Mouse (Mus musculus) bone marrow macrophage, adult 2 months (primary cell): ENCODE data around the gene Myo16. TPM values are rescaled to one million over a fixed set of nuclear protein-coding genes. Genes with fewer than 3 reads are reported as not detected.

Source experiments
- H3K27ac ChIP-seq: 2 replicates; pipeline ENCODE4 v1.5.1; 2012; ENCODE audit warnings: low read depth, low read length; ENCODE audit not compliant: insufficient read depth
- H3K4me1 ChIP-seq: 2 replicates; pipeline ENCODE4 v1.6.1; 2012; ENCODE audit warnings: low read length; ENCODE audit not compliant: control insufficient read depth, insufficient read depth
- H3K4me3 ChIP-seq: 2 replicates; pipeline ENCODE4 v1.5.1; 2012; ENCODE audit warnings: mild to moderate bottlenecking, low read length, moderate library complexity; ENCODE audit not compliant: insufficient read depth
- CTCF ChIP-seq: IDR thresholded peaks from 2 replicates; pipeline ENCODE4 v1.5.1; 2012; ENCODE audit warnings: low read depth, mild to moderate bottlenecking, low read length, moderate library complexity
- POLR2A ChIP-seq: IDR thresholded peaks from 2 replicates; pipeline ENCODE4 v1.6.1; 2012; ENCODE audit warnings: mild to moderate bottlenecking, low read depth, low read length, borderline replicate concordance
- polyA plus RNA-seq: library from polyadenylated mRNA; stranded (reverse); fragments of >200 nt; gene quantifications from 2 replicates; pipeline ENCODE4 v1.2.4, GENCODE M21; 2012; ENCODE audit not compliant: missing spikeins, insufficient read depth, insufficient read length

The Myo16 gene
- polyA plus RNA-seq, 1 experiment = not detected

GRCm38 (mm10) chr8:10589422-10589933, 435.8 kb downstream of the Myo16 start:
- Histone ChIP-seq H3K27ac (no peak overlapping the region), H3K4me3 (no peak overlapping the region), H3K4me1 (no peaks in the 10 kb centered on the region)
- TF ChIP-seq POLR2A (no peak), CTCF (no peak)

GRCm38 (mm10) chr8:10592917-10593316, 439.2 kb downstream of the Myo16 start:
- H3K4me1 ChIP-seq = peaks cover 7% of the 10 kb centered on the region
- H3K27ac ChIP-seq = no peak overlapping the region
- TF ChIP-seq CTCF = no peak
- no peak for TF ChIP-seq POLR2A
- no peak overlapping the region for H3K4me3 ChIP-seq

- TF ChIP-seq POLR2A (no peak), CTCF (no peak)
- H3K27ac ChIP-seq = no peak overlapping the region
- peaks cover 7% of the 10 kb centered on the region for H3K4me1 ChIP-seq
- H3K4me3 ChIP-seq = no peak overlapping the region
Observed at GRCm38 (mm10) chr8:10596353-10596752, 442.6 kb downstream of the Myo16 start.

- no peak overlapping the region for H3K27ac ChIP-seq
- no peak for TF ChIP-seq POLR2A
- no peak for TF ChIP-seq CTCF
- H3K4me3 ChIP-seq = no peak overlapping the region
- peaks cover 7% of the 10 kb centered on the region for H3K4me1 ChIP-seq
Observed at GRCm38 (mm10) chr8:10597595-10597994, 443.9 kb downstream of the Myo16 start.

- H3K27ac ChIP-seq = no peak overlapping the region
- H3K4me3 ChIP-seq = no peak overlapping the region
- peaks cover 7% of the 10 kb centered on the region for H3K4me1 ChIP-seq
- TF ChIP-seq CTCF = no peak
- no peak for TF ChIP-seq POLR2A
Observed at GRCm38 (mm10) chr8:10598889-10599288, 445.2 kb downstream of the Myo16 start.

GRCm38 (mm10) chr8:10606028-10606815, 452.5 kb downstream of the Myo16 start:
- H3K27ac ChIP-seq = no peak overlapping the region

GRCm38 (mm10) chr8:10606816-10607209, 453.1 kb downstream of the Myo16 start:
- TF ChIP-seq POLR2A (no peak), CTCF (no peak)
- Histone ChIP-seq H3K4me1 (0 out of 2 replicates have a peak, but pooled peaks cover 5% of the 10 kb centered on the region), H3K27ac (no peak overlapping the region), H3K4me3 (no peak overlapping the region)

More at GRCm38 (mm10) chr8:10606028-10606815, 452.5 kb downstream of the Myo16 start:
- no peak for TF ChIP-seq POLR2A
- TF ChIP-seq CTCF = no peak
- Histone ChIP-seq H3K4me3 (no peak overlapping the region), H3K4me1 (0 out of 2 replicates have a peak, but pooled peaks cover 5% of the 10 kb centered on the region)

GRCm38 (mm10) chr8:10611636-10612035, 457.9 kb downstream of the Myo16 start:
- H3K27ac ChIP-seq = no peak overlapping the region
- H3K4me3 ChIP-seq = no peak overlapping the region
- TF ChIP-seq CTCF = no peak
- H3K4me1 ChIP-seq = no peaks in the 10 kb centered on the region

GRCm38 (mm10) chr8:10613371-10613770, 459.7 kb downstream of the Myo16 start:
- Histone ChIP-seq H3K4me1 (no peaks in the 10 kb centered on the region), H3K27ac (no peak overlapping the region), H3K4me3 (no peak overlapping the region)
- TF ChIP-seq POLR2A (no peak), CTCF (no peak)

- H3K27ac ChIP-seq = no peak overlapping the region
- no peak for TF ChIP-seq CTCF
- TF ChIP-seq POLR2A = no peak
- no peaks in the 10 kb centered on the region for H3K4me1 ChIP-seq
- H3K4me3 ChIP-seq = no peak overlapping the region
Observed at GRCm38 (mm10) chr8:10619689-10620088, 466.0 kb downstream of the Myo16 start.

GRCm38 (mm10) chr8:10625262-10625661, 471.6 kb downstream of the Myo16 start:
- Histone ChIP-seq H3K4me3 (no peak overlapping the region), H3K27ac (no peak overlapping the region), H3K4me1 (no peaks in the 10 kb centered on the region)
- no peak for TF ChIP-seq POLR2A
